Mouse (Mus musculus) bone marrow macrophage, adult 2 months (primary cell): ENCODE results near the gene Hopx.

ENCODE experiments used
- CTCF ChIP-seq: IDR thresholded peaks from 2 replicates; pipeline ENCODE4 v1.5.1; 2012; ENCODE audit warnings: low read depth, mild to moderate bottlenecking, low read length, moderate library complexity
- POLR2A ChIP-seq: IDR thresholded peaks from 2 replicates; pipeline ENCODE4 v1.6.1; 2012; ENCODE audit warnings: mild to moderate bottlenecking, low read depth, low read length, borderline replicate concordance

DNA sequence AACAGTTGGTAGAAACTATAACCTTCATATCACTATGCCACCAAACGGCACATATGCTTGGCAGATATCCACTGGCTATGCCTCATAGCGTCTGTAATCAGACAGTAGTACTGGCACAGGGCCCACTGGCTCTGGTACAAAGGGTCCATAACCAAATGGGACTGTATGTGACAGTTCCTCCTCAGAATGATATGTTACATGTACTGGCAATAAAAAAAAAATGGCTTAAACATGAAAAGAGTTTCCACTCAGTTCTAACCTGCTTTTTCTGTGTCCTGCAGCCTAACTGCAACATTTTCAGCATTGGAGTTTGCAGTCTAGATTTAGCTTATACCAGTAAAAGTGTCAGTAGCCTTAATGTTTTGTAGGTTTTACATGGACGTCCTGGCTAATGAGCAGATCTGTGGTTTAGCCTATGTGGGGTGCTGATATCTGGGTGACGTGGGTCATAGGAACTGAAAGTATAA, 9.9 kb upstream of the Hopx start:
- TF ChIP-seq CTCF = no peak
- no peak for TF ChIP-seq POLR2A
